Mouse (Mus musculus): Measurements from ENCODE around the gene Ctc1.
"Not testable (repeated sequence)": the region's sequence is repeated elsewhere in the genome, so short reads cannot be mapped to it uniquely, and the experiment has no call there.

Ctc1 gene

GRCm38 (mm10) chr11:69015644-69016441 lies at the start of gene Ctc1:
Ctc1 (plus strand) TSS chr11:69015911.
- DNase-seq: peak; percentile 86 to 89

- DNase-seq: no peak
Observed at GRCm38 (mm10) chr11:68966554-68966953, 49.2 kb upstream of the Ctc1 start.

- peak; percentile 87 to 92 for DNase-seq
Observed at GRCm38 (mm10) chr11:68967337-68968282, 48.1 kb upstream of the Ctc1 start, which contains the start of gene Slc25a35. Slc25a35 (plus strand) TSS chr11:68968131.

GRCm38 (mm10) chr11:68968752-68969151 lies 47.0 kb upstream of the Ctc1 start:
- no peak for DNase-seq

- DNase-seq: no peak
Observed at GRCm38 (mm10) chr11:68970232-68970631, 45.5 kb upstream of the Ctc1 start.

- peak; percentile 74 to 78 for DNase-seq
Observed at GRCm38 (mm10) chr11:68973250-68974058, 42.3 kb upstream of the Ctc1 start.

GRCm38 (mm10) chr11:68974059-68974450 lies 41.7 kb upstream of the Ctc1 start:
- no peak for DNase-seq

GRCm38 (mm10) chr11:68975085-68975484 lies 40.6 kb upstream of the Ctc1 start, which contains the start of gene Rangrf:
Rangrf (minus strand) TSS chr11:68975185.
- DNase-seq: no peak

- DNase-seq: no peak
Observed at GRCm38 (mm10) chr11:68975601-68976000, 40.1 kb upstream of the Ctc1 start.

GRCm38 (mm10) chr11:68979320-68979733 lies 36.4 kb upstream of the Ctc1 start:
- DNase-seq: no peak

- DNase-seq: no peak
Observed at GRCm38 (mm10) chr11:68980919-68981318, 34.8 kb upstream of the Ctc1 start.

GRCm38 (mm10) chr11:68982639-68983369 lies 32.9 kb upstream of the Ctc1 start:
- peak; percentile 71 to 79 for DNase-seq

- no peak for DNase-seq
Observed at GRCm38 (mm10) chr11:68987365-68987882, 28.3 kb upstream of the Ctc1 start.

GRCm38 (mm10) chr11:68988341-68988740 lies 27.4 kb upstream of the Ctc1 start:
- no peak for DNase-seq

- no peak for DNase-seq
Observed at GRCm38 (mm10) chr11:68993122-68993521, 22.6 kb upstream of the Ctc1 start.

- DNase-seq: peak in 1 of 2 experiments; percentile 18
Observed at GRCm38 (mm10) chr11:68994377-68994776, 21.3 kb upstream of the Ctc1 start.

GRCm38 (mm10) chr11:68997080-68997479 lies 18.6 kb upstream of the Ctc1 start:
- no peak for DNase-seq

GRCm38 (mm10) chr11:69002782-69003181 lies 12.9 kb upstream of the Ctc1 start:
- DNase-seq: not testable (repeated sequence)

GRCm38 (mm10) chr11:69003592-69003991 lies 12.1 kb upstream of the Ctc1 start:
- no peak for DNase-seq

GRCm38 (mm10) chr11:69005193-69005592 lies 10.5 kb upstream of the Ctc1 start:
- no peak for DNase-seq

GRCm38 (mm10) chr11:69006575-69006974 lies 9.1 kb upstream of the Ctc1 start:
- DNase-seq: not testable (repeated sequence)
